ENCODE assay signal across 24 mouse cellular contexts in the genomic region with DNA sequence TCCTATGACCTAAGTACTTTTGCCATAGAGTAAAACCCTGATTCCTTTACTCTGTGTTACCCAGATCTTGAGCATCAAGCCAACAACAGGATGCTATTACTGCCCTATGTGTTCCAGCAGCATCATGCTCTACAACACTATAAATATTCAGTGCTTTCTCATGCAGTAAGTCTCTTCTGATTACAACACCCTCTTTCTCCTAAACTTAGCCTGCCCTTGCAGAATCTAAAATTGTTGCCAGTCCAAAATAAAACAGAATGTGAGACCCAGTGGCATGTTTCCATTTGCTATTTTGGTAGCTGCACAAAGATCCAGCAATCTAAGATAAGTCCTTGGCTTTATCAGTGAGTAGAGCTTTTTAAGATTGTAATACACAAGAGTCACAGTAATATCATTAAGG.
DNase-seq lines count a peak whose midpoint lies in the region; ATAC-seq lines count a peak whose summit lies in the region.
"Had no signal": no experiment of that assay in that cellular context is flagged by ENCODE, and none has a peak within 500 bp of the region (broad histone marks: within the 10 kb centered on the region; RNA-seq: fewer than 3 reads in every experiment).

No protein-coding gene starts in this region.

- no peaks in the 10 kb centered on the region for H3K9me3 ChIP-seq in heart, embryonic 11.5 days (replicated peaks; ENCODE audit: control insufficient read depth, low read length)
- H3K9me3 ChIP-seq: forebrain, embryonic 10.5 days; hindbrain, embryonic 10.5 days; limb, embryonic 13.5 days; liver, embryonic 13.5 days; midbrain, embryonic 15.5 days had no signal

- no peaks in the 10 kb centered on the region for H3K4me1 ChIP-seq in heart, embryonic 11.5 days (ENCODE audit: control insufficient read depth, insufficient read depth, low read length)
- H3K4me1 ChIP-seq: forebrain, embryonic 10.5 days; hindbrain, embryonic 10.5 days; limb, embryonic 13.5 days; liver, embryonic 13.5 days; midbrain, embryonic 15.5 days had no signal

- H3K4me2 ChIP-seq in heart, embryonic 11.5 days: no peak overlapping the region
- H3K4me2 ChIP-seq: limb, embryonic 13.5 days; liver, embryonic 13.5 days; lung, embryonic 14.5 days; midbrain, embryonic 15.5 days had no signal

- H3K27me3 ChIP-seq in heart, embryonic 11.5 days (ENCODE audit: control insufficient read depth, insufficient read depth, low read length): no peaks in the 10 kb centered on the region
- H3K27me3 ChIP-seq: CH12.LX; limb, embryonic 13.5 days; liver, embryonic 13.5 days; midbrain, embryonic 15.5 days had no signal

- H3K36me3 ChIP-seq in heart, embryonic 11.5 days (ENCODE audit: control insufficient read depth, insufficient read depth, low read length): no peaks in the 10 kb centered on the region
- H3K36me3 ChIP-seq: forebrain, embryonic 10.5 days; hindbrain, embryonic 10.5 days; limb, embryonic 13.5 days; liver, embryonic 13.5 days; midbrain, embryonic 15.5 days had no signal

- H3K27ac ChIP-seq in heart, embryonic 11.5 days (ENCODE audit: low read depth, low read length): no peak overlapping the region
- H3K27ac ChIP-seq: forebrain, embryonic 10.5 days; hindbrain, embryonic 10.5 days; hindbrain, postnatal 0 days; kidney, postnatal 0 days; limb, embryonic 13.5 days; liver, embryonic 13.5 days; midbrain, embryonic 15.5 days had no signal

- H3K9ac ChIP-seq in heart, embryonic 11.5 days (ENCODE audit: low read depth, low read length): no peak overlapping the region
- H3K9ac ChIP-seq: limb, embryonic 13.5 days; liver, embryonic 13.5 days; lung, embryonic 14.5 days; midbrain, embryonic 15.5 days had no signal

- intact Hi-C loops in heart, postnatal 10 days (cut with DNase I): no loop called here
- intact Hi-C loops in left cerebral cortex, postnatal 14 days (cut with DNase I): no loop called here

- no peak overlapping the region for H3K4me3 ChIP-seq in heart, embryonic 11.5 days (ENCODE audit: low read depth, low read length)
- H3K4me3 ChIP-seq: forebrain, embryonic 10.5 days; hindbrain, embryonic 10.5 days; limb, embryonic 13.5 days; liver, embryonic 13.5 days; midbrain, embryonic 15.5 days; myocyte had no signal

- DNase-seq in gastrocnemius, adult 18-20 months (ENCODE audit: low spot score): peak; percentile 69
- no peak for DNase-seq in gastrocnemius, postnatal 10 days
- DNase-seq in heart, postnatal 10 days: peak; percentile 14 to 20
- peak; percentile 11 for DNase-seq in adipocyte (ENCODE audit: low spot score)
- peak; percentile 26 to 58 for DNase-seq in left cerebral cortex, postnatal 14 days (ENCODE audit: low spot score in 2 of 2)
- no peak for DNase-seq in urinary bladder, postnatal 25 days (ENCODE audit: low spot score)
- DNase-seq in kidney, adult 8-10 months: no peak
- DNase-seq: adrenal gland, postnatal 36 days; cerebellum, adult 2 months; kidney, adult 11 months; layer of hippocampus, postnatal 36 days; liver, embryonic 13.5 days; lung, embryonic 14.5 days; lung, postnatal 36 days; thymus, adult 2 months had no signal

- ATAC-seq in heart, embryonic 11.5 days (replicated peaks; ENCODE audit: insufficient number of reproducible peaks, low FRiP score, low TSS enrichment): no peak
- ATAC-seq: hindbrain, postnatal 0 days; midbrain, embryonic 15.5 days had no signal

Comparison
In these comparisons a context has a peak if more than half of its experiments do, and no peak if none do; other contexts are left out.
1. DNase-seq: peak in gastrocnemius, adult 18-20 months (single experiment), heart, postnatal 10 days (2 of 2), adipocyte (single experiment) and left cerebral cortex, postnatal 14 days (2 of 2); none in gastrocnemius, postnatal 10 days (single experiment), urinary bladder, postnatal 25 days (single experiment) and kidney, adult 8-10 months (0 of 2).